Mouse (Mus musculus) stomach, postnatal 0 days (tissue): Measurements from ENCODE around the gene Muc5ac. TPM values are rescaled to one million over a fixed set of nuclear protein-coding genes. Genes with fewer than 3 reads are reported as not detected.
A peak's percentile ranks its signal among the peaks of the same experiment; 100 is the strongest.

Experiments used
- ATAC-seq: fragments of 200-750 bp; cut with Nextera tagmentation; 2 replicates; pipeline ENCODE4 v1.8.0; 2017; ENCODE audit not compliant: low FRiP score, low TSS enrichment
- DNase-seq: peaks from one replicate; pipeline ENCODE4 v3.0.0-alpha.2; 2016; ENCODE audit warnings: low spot score
- H3K27ac ChIP-seq: fragments of 300-500 bp; sonication (generic); replicated peaks from 2 replicates; pipeline ENCODE4 v1.5.1; 2014; ENCODE audit warnings: mild to moderate bottlenecking, control low read depth
- H3K27me3 ChIP-seq: fragments of 300-500 bp; sonication (generic); 2 replicates; pipeline ENCODE4 v1.6.1; 2014; ENCODE audit warnings: low read length; ENCODE audit not compliant: control insufficient read depth, insufficient read depth
- H3K36me3 ChIP-seq: fragments of 300-500 bp; sonication (generic); 2 replicates; pipeline ENCODE4 v1.6.1; 2014; ENCODE audit warnings: low read length, mixed read lengths; ENCODE audit not compliant: control insufficient read depth, insufficient read depth
- H3K4me1 ChIP-seq: fragments of 300-500 bp; sonication (generic); replicated peaks from 2 replicates; pipeline ENCODE4 v1.6.1; 2014; ENCODE audit warnings: antibody characterized with exemption; ENCODE audit not compliant: control insufficient read depth, insufficient read depth
- H3K4me2 ChIP-seq: fragments of 300-500 bp; sonication (generic); replicated peaks from 2 replicates; pipeline ENCODE4 v1.6.1; 2014; ENCODE audit warnings: low read depth, mild to moderate bottlenecking, control low read depth, moderate library complexity
- H3K4me3 ChIP-seq: fragments of 300-500 bp; sonication (generic); 2 replicates; pipeline ENCODE4 v1.5.1; 2014; ENCODE audit warnings: low read depth, low read length, control low read depth
- H3K9ac ChIP-seq: fragments of 300-500 bp; sonication (generic); 2 replicates; pipeline ENCODE4 v1.6.1; 2014; ENCODE audit warnings: mild to moderate bottlenecking, low read length, control low read depth, mixed read lengths
- H3K9me3 ChIP-seq: fragments of 300-500 bp; sonication (generic); 2 replicates; pipeline ENCODE4 v1.6.1; 2016; ENCODE audit warnings: low read length; ENCODE audit not compliant: control insufficient read depth
- CTCF ChIP-seq: IDR thresholded peaks from 2 replicates; pipeline ENCODE4 v1.5.1; 2016; ENCODE audit warnings: antibody characterized with exemption, low read depth, mild to moderate bottlenecking, moderate library complexity
- EP300 ChIP-seq: optimal IDR thresholded peaks from 2 replicates; pipeline ENCODE3; 2016; ENCODE audit warnings: antibody characterized with exemption
- WGBS: fragments of 180-500 bp; shearing (Covaris S2); extraction: QIAGEN DNeasy Blood & Tissue Kit; methylation state at CpG from one replicate; pipeline ENCODE4 v1.1.7; 2014; 5-methylcytosine and 5-hydroxymethylcytosine counted together
- polyA plus RNA-seq: library from polyadenylated mRNA; unstranded; fragments of >200 nt; fragmentation: Nextera tagmentation; extraction: Ambion mirVana; gene quantifications from 2 replicates; pipeline ENCODE4 v1.2.1, GENCODE M21; 2015

The Muc5ac gene
- polyA plus RNA-seq, 1 experiment from 2014 or later = 2.9 TPM

DNA sequence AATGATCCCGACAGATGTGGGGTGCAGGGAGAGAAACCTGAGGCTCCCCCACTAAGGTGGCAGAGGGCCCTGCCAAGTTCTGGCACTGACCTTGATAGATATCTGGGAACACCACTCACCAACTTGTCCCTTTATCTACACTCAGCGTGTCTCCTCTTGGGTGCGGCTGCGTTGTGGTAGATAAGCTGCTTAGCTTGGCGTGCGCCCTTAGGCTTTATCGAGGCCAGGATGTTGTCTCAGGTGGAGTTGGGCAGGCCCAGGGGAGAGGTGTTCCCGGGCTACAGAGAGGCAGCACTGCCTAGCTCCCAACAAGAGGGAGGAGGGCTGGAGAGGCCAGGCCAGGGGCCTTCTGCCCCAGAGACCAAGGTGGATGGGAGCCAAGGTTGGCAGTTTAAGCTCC is 17.8 kb upstream of the Muc5ac start:
- Histone ChIP-seq H3K9me3 (no peaks in the 10 kb centered on the region), H3K4me2 (no peak overlapping the region), H3K9ac (no peak overlapping the region), H3K27me3 (no peaks in the 10 kb centered on the region), H3K4me3 (no peak overlapping the region), H3K4me1 (no peaks in the 10 kb centered on the region), H3K27ac (no peak overlapping the region), H3K36me3 (no peaks in the 10 kb centered on the region)
- peak; percentile 87 for ATAC-seq
- no peak for TF ChIP-seq CTCF
- TF ChIP-seq EP300 = no peak
- DNase-seq = peak; percentile 82
- WGBS = 64% methylated on average over 8 of the region's 8 CpGs

DNA sequence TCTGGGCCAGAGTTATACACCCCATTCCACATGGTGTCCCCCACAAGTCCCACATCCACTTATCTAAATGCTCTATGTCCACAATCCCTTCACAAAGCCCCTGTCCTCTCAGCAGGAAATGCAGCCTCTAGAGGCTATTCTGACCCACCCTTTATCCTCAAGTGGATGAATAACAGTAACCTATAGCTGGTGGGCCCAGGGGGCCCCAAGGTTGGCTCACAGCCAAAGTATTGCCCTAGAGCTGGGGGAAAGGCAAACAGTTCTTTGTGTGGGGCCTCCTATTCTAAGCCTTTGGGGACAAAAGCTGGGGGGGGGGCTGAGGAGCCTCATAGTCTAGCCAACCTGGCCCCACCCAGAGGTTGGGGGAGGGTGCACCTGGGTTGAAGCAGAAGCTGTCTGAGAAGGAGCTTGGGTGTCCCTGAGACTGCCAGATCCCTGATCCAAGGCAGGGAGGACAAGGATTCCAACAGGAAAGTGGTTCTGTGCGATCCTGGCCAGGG is 16.7 kb upstream of the Muc5ac start:
- no peak overlapping the region for H3K27ac ChIP-seq
- TF ChIP-seq CTCF (no peak), EP300 (no peak)
- 38% methylated on average over 1 of the region's 1 CpGs for WGBS
- no peak overlapping the region for H3K4me2 ChIP-seq
- no peak overlapping the region for H3K4me3 ChIP-seq
- DNase-seq = peak; percentile 22
- H3K9ac ChIP-seq = no peak overlapping the region
- ATAC-seq = no peak
- H3K36me3 ChIP-seq = no peaks in the 10 kb centered on the region
- H3K4me1 ChIP-seq = no peaks in the 10 kb centered on the region
- H3K9me3 ChIP-seq = no peaks in the 10 kb centered on the region
- H3K27me3 ChIP-seq = no peaks in the 10 kb centered on the region

DNA sequence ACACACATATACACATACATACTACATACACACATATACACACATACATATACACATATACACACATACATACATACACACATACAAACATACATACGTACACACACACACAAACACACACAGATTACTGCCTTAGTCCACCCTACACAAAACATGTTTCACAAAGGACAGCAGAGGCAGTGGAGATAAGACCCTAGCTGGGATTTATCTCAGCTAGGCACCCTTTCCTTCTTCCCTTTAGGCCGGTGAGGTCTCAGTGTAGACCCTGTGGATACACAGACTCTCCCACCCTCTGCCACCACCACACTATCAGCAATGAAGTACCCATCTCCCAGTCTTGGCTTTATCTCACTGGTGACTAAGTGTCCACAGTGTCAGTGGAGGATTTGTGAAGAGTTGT is 13.9 kb upstream of the Muc5ac start:
- ATAC-seq = no peak
- H3K9me3 ChIP-seq = no peaks in the 10 kb centered on the region
- WGBS = 87% methylated on average over 2 of the region's 2 CpGs
- DNase-seq = no peak
- H3K36me3 ChIP-seq = no peaks in the 10 kb centered on the region
- no peaks in the 10 kb centered on the region for H3K4me1 ChIP-seq
- TF ChIP-seq EP300 (no peak), CTCF (no peak)
- no peaks in the 10 kb centered on the region for H3K27me3 ChIP-seq
- H3K9ac ChIP-seq = no peak overlapping the region
- H3K27ac ChIP-seq = no peak overlapping the region
- H3K4me2 ChIP-seq = no peak overlapping the region
- H3K4me3 ChIP-seq = no peak overlapping the region

DNA sequence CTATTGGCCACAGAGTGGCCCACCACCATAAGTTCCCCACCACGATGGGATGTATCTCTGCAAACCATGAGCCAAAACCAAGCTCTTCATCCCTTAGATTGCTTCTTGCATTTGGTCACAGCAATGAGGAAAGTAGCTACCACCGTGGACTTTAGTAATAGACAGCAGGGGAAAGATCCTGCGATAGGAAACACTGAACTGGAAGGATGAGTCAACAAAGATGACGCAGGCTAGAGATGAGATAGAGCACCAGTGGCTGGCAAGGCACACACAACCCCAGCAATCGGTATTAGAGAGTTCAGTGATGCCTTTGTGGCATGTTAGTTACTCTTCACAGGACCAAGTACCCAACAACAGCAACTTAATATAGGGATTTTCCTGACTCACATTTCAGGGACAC is 12.6 kb upstream of the Muc5ac start:
- H3K9ac ChIP-seq = no peak overlapping the region
- ATAC-seq = no peak
- TF ChIP-seq CTCF = no peak
- no peak for TF ChIP-seq EP300

DNA sequence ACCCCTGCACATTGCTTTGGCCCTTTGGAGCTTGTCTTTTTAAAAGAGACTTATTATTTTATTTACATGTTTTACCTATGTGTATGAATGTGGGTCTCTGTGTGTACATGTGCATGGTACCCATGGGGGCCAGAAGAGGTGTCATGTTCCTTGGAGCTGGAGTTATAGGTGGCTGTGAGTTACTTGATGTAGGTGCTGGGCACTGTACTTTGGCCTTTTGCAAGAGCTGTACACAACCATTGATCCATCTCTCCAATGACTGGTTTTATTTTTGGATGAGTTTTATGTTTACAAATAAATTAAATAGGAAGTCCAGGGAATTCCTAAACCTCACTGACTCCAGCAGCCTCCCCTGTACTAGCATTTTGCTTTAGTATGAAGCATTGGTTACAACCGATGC is 5.5 kb downstream of the Muc5ac start:
- ATAC-seq = no peak
- H3K36me3 ChIP-seq = no peaks in the 10 kb centered on the region
- H3K4me3 ChIP-seq = no peak overlapping the region
- TF ChIP-seq CTCF (no peak), EP300 (no peak)
- no peak overlapping the region for H3K4me2 ChIP-seq
- no peak overlapping the region for H3K9ac ChIP-seq
- H3K27ac ChIP-seq = no peak overlapping the region
- 100% methylated on average over 1 of the region's 1 CpGs for WGBS
- no peak for DNase-seq
- H3K9me3 ChIP-seq = no peaks in the 10 kb centered on the region
- no peaks in the 10 kb centered on the region for H3K4me1 ChIP-seq
- H3K27me3 ChIP-seq = no peaks in the 10 kb centered on the region

More for the DNA sequence above, 12.6 kb upstream of the Muc5ac start:
- Histone ChIP-seq H3K4me2 (no peak overlapping the region), H3K4me3 (no peak overlapping the region), H3K9me3 (no peaks in the 10 kb centered on the region), H3K27me3 (no peaks in the 10 kb centered on the region), H3K27ac (no peak overlapping the region), H3K4me1 (no peaks in the 10 kb centered on the region), H3K36me3 (no peaks in the 10 kb centered on the region)
- no peak for DNase-seq
- WGBS = 87% methylated on average over 5 of the region's 5 CpGs

DNA sequence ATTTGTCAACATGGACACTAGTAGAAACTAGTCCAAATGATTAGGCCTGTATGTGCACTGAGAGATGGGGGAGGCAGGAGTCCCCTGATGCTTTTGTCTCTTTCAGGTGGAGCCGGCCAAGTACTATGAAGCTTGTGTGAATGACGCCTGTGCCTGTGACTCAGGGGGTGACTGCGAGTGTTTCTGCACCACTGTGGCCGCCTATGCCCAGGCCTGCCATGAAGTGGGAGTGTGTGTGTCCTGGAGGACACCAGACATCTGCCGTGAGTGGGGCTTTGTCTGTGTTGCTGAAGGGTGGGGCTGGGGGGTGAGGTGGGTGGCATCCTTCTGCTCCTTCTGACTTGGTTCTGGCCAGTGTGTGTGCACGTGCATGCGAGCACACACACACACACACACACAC is 14.4 kb downstream of the Muc5ac start:
- DNase-seq (no peak), ATAC-seq (no peak)
- no peak overlapping the region for H3K9ac ChIP-seq
- H3K36me3 ChIP-seq = no peaks in the 10 kb centered on the region
- no peaks in the 10 kb centered on the region for H3K27me3 ChIP-seq
- no peaks in the 10 kb centered on the region for H3K4me1 ChIP-seq
- no peak overlapping the region for H3K4me3 ChIP-seq
- WGBS = 80% methylated on average over 7 of the region's 7 CpGs
- TF ChIP-seq CTCF (no peak), EP300 (no peak)
- no peaks in the 10 kb centered on the region for H3K9me3 ChIP-seq
- H3K4me2 ChIP-seq = no peak overlapping the region
- H3K27ac ChIP-seq = no peak overlapping the region
